Mouse (Mus musculus) bone marrow macrophage, adult 2 months (primary cell): Measurements from ENCODE around the gene Pdk3.

Experiments used
- CTCF ChIP-seq: IDR thresholded peaks from 2 replicates; pipeline ENCODE4 v1.5.1; 2012; ENCODE audit warnings: low read depth, mild to moderate bottlenecking, low read length, moderate library complexity
- POLR2A ChIP-seq: IDR thresholded peaks from 2 replicates; pipeline ENCODE4 v1.6.1; 2012; ENCODE audit warnings: mild to moderate bottlenecking, low read depth, low read length, borderline replicate concordance

GRCm38 (mm10) chrX:93877634-93878016 lies 45.6 kb upstream of the Pdk3 start:
- TF ChIP-seq CTCF, result no peak
- no peak for TF ChIP-seq POLR2A
